Mouse (Mus musculus): ENCODE data around the gene Zfp704.
A peak's percentile ranks its signal among the peaks of the same experiment; 100 is the strongest.

Zfp704 gene

GRCm38 (mm10) chr3:9598061-9598460 is 11.8 kb downstream of the Zfp704 start:
- DNase-seq (ENCODE audit: low read depth, low spot score): no peak

DNA sequence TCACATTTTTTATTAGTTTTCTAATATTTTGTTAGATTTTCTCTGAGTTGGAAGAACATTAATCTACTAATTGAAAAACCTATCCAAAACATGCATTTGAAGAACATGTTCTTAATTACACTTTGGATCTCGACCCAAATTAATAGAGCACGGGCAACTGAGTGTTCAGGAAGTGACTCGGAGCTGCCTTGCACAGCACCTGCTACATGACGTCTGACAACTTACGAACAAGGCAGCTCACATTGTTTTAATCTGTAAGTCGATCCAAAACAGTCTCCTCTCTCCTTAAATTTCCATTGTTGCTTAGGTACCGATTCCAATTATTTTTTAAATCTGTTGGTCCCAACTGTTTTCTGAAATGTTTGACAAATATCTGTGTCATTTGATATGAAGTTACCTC is 15.4 kb downstream of the Zfp704 start:
- DNase-seq (ENCODE audit: low read depth, low spot score): no peak

DNA sequence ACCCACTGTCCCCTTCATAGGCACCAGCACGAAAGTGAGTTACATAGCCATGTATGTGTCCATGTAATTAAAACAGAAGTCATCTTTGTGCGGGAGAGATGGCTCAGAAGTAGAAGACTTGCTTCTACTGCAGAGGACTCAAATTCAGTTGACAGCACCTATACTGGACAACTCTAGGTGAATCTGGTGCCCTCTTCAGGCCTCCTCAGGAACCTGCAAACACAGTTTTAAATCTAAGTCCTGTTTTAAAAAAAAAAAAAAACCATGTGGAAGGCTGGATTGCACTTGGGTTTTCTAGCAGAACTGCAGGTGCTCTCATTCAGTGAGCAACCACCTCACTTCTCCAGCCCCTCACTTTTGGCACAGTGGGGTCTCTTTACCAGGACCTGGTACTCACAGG is 16.1 kb downstream of the Zfp704 start:
- peak; percentile 79 for DNase-seq (ENCODE audit: low read depth, low spot score)

- DNase-seq (ENCODE audit: low read depth, low spot score): peak; percentile 78
These were observed 18.3 kb downstream of the Zfp704 start for GRCm38 (mm10) chr3:9591416-9592110.

DNA sequence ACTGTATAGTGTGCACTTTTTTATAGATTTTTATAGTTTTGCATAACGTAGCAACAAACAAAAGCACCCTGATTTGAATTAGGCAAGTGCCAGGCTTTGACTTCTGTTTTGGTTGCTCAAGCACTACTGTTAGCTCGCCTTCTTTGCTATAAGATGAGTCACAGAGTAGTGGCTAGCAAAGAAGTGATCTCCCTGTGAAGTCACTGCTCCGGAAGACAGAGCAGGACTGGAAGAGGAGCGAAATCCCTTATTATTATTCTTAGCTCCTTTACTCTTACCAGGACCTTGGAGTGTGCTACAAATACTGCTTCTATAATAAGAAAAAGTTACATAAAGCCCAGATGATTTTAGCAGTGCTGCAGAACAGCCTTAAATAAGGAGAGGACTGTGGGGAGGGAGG is 21.2 kb downstream of the Zfp704 start:
- no peak for DNase-seq (ENCODE audit: low read depth, low spot score)

GRCm38 (mm10) chr3:9587304-9587703 is 22.6 kb downstream of the Zfp704 start:
- no peak for DNase-seq (ENCODE audit: low read depth, low spot score)

DNA sequence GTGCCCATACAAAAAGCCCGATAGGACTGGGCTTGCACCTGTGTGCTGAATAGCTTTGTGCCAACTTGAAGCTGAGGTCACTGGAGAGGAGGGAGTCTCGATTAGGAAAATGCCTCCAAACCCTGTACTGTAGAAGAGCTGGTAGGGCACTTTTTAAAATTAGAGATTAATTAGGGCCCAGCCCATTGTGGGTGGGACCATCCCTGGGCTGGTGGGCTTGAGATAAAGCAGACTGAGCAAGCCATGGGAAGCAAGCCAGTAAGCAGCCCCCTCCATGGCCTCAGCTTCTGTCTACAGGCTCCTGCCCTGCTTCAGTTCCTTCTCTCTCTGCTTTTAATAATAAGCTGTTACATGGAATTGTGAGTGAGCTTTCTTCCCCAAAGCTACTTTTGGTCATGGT is 26.4 kb downstream of the Zfp704 start:
- DNase-seq (ENCODE audit: low read depth, low spot score): no peak

DNA sequence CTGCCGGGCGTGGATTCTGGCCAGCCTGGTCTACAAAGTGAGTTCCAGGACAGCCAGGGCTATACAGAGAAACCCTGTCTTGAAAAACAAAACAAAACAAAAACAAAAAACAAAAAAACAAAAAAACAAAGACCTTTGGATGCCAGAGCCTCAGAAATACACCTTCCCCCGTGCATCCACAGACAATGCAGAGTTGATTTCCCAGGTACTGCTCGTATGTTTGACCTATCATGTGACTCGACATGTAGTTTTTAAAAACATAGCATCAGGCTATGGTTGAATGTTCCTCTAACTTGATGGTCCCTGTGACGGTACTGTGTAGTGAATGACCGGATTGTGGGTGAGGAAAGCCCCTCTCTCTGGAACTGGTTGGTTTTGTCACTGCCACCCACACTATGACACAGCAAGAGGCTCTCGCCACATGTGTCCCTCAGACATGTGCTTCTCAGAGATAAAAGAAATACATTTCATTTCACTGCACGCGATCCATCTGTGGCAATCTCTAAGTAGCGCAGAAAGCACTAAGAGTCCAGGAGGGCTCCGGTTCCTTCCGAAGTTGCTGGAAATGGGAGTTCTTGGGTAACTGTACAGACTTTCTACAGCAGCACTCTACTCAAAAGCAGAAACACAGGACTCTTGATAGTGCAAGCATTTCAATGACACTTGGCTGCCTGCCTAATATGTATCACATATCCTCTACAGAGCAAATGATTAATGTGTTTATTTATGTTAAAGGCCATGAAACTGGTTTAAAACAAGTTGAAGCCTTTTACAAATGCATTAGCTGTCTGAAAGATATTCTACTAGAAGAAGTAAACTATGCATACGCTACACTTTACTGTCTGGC is 28.7 kb downstream of the Zfp704 start:
- DNase-seq (ENCODE audit: low read depth, low spot score): no peak

- no peak for DNase-seq (ENCODE audit: low read depth, low spot score)
These were observed 29.8 kb downstream of the Zfp704 start for GRCm38 (mm10) chr3:9580102-9580501.

- DNase-seq (ENCODE audit: low read depth, low spot score): no peak
These were observed 30.7 kb downstream of the Zfp704 start for GRCm38 (mm10) chr3:9579028-9579643.

DNA sequence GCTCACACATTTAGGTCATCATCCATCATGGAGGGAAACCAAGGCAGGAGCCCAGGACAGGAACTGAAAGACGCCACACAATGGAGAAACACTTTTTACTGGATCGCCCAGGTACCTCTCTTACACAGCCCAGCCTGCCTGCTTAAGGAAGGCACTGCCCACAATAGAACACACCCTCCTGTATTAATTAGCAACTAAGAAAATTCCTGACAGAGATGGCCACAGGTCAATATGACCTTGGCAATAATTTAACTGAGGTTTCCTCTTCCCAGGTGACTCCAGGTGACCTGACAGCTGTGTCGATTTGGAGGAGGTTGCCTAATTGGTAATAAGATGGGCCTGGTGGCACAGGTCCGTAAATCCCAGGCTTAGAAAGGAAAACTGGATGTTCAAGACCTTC is 33.0 kb downstream of the Zfp704 start:
- DNase-seq (ENCODE audit: low read depth, low spot score): no peak

DNA sequence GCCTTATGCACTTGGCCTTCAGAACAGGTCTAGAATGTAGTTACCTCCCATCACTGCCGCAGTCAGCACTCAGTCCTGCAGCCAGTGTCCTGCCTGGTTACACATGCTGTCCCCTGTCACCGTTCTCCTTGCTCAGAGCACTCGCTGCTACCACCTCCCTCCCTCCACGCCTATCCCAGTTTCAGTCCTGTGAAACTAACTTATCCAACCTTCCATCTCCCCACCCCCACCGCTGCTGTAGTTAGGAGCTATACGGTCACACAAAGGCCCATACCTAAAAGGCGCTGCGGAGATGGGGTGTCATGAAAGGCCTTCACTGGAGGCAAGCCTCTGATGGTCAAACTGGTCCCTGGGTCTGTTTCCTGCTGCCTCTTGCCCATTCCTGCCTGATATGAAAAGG is 35.6 kb downstream of the Zfp704 start:
- DNase-seq (ENCODE audit: low read depth, low spot score): peak; percentile 36

GRCm38 (mm10) chr3:9573581-9573980 is 36.3 kb downstream of the Zfp704 start:
- no peak for DNase-seq (ENCODE audit: low read depth, low spot score)

GRCm38 (mm10) chr3:9572261-9572660 is 37.6 kb downstream of the Zfp704 start:
- DNase-seq (ENCODE audit: low read depth, low spot score): no peak

DNA sequence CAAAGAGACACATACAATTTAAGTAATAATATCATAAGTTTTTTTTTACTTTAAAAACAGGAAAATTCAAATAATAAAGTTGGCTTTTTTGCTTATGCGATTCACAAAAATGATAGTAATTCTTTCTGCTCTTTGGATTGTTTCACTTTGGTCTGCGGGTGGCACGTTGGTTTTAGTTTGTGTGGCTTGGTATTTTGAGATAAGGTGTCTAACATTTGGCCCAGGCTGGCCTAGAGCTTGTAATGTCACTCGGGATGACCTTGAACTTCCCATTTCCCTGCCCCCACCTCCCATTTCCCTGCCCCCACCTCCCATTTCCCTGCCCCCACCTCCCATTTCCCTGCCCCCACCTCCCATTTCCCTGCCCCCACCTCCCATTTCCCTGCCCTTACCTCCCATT is 39.1 kb downstream of the Zfp704 start:
- DNase-seq (ENCODE audit: low read depth, low spot score): no peak

DNA sequence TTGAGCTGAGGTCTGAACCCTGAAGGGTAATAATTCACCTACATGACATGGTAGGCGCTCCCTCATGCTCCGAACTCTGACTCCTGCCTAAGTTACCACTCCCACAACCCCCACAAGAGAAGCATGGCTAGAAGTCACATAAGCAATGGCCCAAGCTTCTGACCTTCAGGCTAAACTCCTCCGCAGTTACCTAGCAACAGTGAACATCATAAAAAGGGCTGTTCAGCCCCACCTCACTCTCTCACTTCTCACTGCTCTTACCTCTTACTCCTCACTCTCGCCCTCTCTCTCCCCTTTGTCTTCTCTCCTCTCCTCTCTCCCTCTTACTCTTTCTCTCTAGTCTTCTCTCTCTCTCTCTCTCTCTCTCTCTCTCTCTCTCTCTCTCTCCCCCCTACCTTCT is 40.2 kb downstream of the Zfp704 start:
- peak; percentile 63 for DNase-seq (ENCODE audit: low read depth, low spot score)

- DNase-seq (ENCODE audit: low read depth, low spot score): no peak
These were observed 41.2 kb downstream of the Zfp704 start for GRCm38 (mm10) chr3:9568565-9569228.

DNA sequence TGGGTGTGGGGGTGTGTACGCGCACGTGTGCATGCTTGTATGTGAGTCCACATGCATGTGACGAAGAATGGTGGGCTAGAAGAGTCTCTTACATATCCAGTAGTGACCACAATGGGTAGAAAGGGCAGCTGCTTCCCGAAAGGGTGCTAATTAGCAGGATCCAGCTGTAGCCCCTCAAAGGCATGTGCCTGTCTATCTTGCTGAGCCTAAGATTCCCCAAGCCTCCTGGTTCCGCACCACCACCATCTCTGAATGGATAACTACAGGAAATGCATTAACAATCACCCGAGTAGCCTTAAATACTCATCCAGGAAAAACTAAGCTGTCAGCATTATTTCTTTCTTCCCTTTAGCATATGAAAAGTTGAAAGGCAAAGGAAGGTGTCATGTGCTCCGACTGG is 41.9 kb downstream of the Zfp704 start:
- DNase-seq (ENCODE audit: low read depth, low spot score): no peak

DNA sequence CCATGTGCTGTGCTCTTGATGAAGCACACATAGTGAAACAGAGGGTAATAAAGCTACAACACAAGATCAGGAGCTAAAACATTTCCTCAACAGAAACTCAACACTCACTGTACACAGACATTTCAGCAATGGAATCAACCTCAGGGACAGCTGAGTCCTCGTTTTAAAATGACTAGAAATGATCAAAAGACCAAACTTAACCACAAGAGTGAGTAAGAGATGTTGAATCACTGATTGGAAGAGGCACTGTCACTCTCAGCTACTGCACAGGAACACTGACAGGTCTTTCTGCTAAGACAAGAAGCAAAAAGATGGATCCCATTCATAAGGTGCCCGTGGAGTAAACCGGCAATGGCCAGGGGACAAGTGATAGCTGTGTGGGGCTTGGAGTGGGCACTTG is 43.1 kb downstream of the Zfp704 start:
- DNase-seq (ENCODE audit: low read depth, low spot score): no peak

- DNase-seq (ENCODE audit: low read depth, low spot score): peak; percentile 55
These were observed 46.3 kb downstream of the Zfp704 start for GRCm38 (mm10) chr3:9563562-9563961.

DNA sequence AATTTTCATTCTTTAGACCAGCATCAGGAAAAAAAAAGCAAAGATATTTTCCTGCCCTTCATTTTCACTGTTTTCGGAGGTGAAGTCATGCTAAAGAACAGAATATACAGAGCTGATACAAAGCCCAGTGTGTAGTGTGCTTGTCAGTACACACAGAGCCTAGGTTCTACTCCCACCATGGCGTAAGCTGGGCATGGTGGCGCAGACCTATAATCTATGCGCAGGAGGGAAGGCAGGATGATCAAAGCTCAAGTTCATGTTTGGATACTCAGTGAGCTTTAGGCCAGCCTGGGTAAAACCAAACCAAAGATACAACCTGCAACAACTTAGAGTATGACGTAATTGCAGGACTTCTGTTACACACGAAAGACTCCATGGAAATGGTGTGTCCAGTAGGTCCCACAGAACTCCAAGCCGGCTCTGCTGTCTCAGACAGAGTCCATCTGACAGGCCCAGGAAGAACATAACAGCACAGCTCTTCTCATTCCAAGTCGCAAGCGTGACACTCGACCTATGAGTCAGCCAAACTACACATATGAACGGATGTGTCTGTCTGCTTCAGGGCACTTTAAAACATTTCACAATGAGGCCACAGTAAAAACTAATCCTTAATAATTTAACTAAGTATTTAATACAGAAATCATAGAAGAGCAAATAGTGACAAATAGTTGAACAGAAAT is 47.1 kb downstream of the Zfp704 start:
- DNase-seq (ENCODE audit: low read depth, low spot score): no peak

Data from ZHBTc4 (cell line).